Mouse (Mus musculus) layer of hippocampus, adult 6 months (tissue): Measurements from ENCODE around the gene Lgr4. TPM values are rescaled to one million over a fixed set of nuclear protein-coding genes. Genes with fewer than 3 reads are reported as not detected.

ENCODE experiments used
- long read RNA-seq, 2 experiments: library from polyadenylated mRNA; unstranded; transcript quantifications; one replicate each; pipeline ENCODE4 v2.0.0; 2019 to 2020
- polyA plus RNA-seq: library from polyadenylated mRNA; unstranded; fragments of <200 nt; fragmentation: Nextera tagmentation; gene quantifications from 2 replicates; pipeline ENCODE4 v1.2.3, GENCODE M21; 2021

Gene Lgr4
- polyA plus RNA-seq: 16.2 and 23.0 TPM in 2 replicates
- long read RNA-seq, experiment 1, partial matches to known transcripts: 0 of 39 reads
- long read RNA-seq, experiment 1, other reads (novel, unspliced or antisense): 39 of 39 reads
- long read RNA-seq, experiment 2, partial matches to known transcripts: 9 of 15 reads
- long read RNA-seq, experiment 2, other reads (novel, unspliced or antisense): 6 of 15 reads

DNA sequence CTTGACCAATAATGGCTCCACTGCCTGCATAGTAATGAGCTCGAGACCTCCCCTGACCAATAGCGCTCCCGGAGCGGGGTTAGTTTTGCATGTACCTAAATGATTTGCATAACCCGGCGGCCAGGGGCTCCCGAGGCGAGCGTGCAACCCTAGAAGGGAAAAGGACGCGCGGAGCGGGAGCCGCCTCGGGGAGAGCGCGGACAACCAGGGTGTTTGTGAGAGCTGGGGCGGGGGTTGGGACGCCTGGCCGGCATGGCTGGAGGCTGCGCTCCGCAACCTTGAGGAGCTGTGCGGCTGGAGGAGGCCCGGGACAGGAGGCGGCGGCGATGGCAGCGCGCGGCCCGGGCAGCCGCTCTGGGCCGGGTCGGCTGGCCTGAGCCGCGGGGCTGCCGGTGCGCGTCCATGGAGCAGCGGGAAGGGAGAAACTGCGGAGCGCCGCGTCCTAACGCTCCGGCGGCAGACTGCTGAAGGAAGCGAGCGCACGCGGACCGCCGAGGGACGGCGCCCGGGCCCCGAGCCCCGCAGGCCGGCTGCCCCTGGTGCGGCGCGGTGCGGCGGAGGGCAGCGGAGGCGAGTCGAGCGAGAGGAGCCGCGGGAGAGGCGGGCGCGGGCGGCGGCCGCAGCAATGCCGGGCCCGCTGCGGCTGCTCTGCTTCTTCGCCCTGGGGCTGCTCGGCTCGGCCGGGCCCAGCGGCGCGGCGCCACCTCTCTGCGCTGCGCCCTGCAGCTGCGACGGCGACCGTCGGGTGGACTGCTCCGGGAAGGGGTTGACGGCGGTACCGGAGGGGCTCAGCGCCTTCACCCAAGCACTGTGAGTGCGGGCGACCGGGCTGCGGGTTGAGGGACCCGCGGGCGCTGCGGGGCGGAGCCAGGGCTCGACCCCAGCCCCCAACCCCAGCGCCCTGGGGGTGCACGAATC is at the start of gene Lgr4:
TSS of gene Lgr4 (plus strand) at position 152 of the 918 bp plus-strand sequence.

DNA sequence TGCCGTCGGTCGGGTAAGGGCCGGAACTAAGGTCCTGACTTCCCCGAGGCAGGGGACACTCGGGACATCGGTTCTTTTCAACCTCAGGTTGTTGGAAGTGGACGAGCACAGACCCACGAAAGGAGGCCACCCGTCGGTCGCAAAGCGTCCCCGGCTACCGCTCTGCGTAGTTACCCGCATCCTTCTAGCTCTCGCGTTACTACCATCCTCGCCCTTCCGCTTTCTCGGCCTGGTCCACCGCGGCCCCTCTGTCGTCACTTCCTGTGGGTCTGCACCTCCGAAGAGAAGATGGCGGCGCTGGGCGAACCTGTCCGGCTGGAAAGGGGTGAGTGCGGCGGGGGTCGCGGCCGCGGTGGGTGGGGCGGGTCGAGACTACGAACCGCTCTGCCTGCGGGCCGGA is 26.9 kb upstream of the Lgr4 start, which contains the start of gene Lin7c:
TSS of gene Lin7c (plus strand) at position 257 of the 400 bp plus-strand sequence.

DNA sequence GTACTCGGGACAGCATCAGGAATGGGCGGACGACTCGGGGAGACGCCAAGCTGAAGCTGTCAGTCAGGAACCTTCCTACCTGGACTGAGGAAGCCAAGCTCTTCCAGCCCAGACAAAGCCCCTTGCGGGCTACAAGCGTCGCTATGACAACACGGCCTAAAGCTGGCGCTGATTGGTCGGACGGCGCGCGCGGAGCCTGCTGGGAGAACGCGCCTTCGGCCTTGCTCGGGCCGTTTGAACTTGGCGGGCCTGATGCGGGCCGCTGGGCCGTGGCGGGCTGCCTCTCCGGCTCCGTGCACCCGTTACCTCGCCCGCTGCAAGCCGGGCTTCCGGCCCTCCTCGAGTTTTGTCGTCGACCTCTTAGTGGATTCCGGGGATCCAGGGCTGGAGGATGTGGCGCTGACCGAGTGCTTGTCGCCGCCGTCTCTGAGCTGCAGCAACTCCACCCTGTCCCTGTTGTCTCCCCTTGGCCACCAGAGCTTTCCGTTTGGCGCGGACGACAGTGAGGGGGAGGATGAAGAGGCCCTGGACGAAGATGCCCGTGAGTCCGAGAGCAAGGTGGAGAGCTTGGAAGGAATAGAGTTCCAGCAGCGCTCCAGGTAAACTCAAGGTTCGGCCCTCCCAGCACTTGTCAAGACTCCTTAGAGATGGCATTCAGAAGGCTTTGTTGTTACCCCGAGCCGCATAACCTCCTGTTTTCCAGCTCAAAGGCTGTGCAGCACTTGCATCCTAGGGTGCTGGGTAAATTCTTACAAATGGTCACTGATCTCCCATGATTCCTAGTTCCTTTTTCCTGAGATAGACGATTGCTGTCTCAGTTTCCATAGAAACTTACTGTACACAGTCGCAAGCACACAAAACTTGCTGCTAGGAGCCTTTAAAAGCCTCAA is 100.4 kb downstream of the Lgr4 start, which contains the start of gene Ccdc34:
TSS of gene Ccdc34 (plus strand) at position 202 of the 890 bp plus-strand sequence.

Other genes with a start within 250 kb of the Lgr4 start
- 35.6 and 36.6 TPM in 2 replicates for gene Bdnf, start 242.9 kb upstream of the Lgr4 start, polyA plus RNA-seq
- 26.0 and 42.8 TPM in 2 replicates for gene Lin7c, start 26.8 kb upstream of the Lgr4 start, polyA plus RNA-seq
- 21.4 and 27.5 TPM in 2 replicates for gene Ccdc34, start 100.2 kb downstream of the Lgr4 start, polyA plus RNA-seq